Mouse (Mus musculus): ENCODE measurements at regions not wholly inside any gene's neighbourhood (a gene's known extent, or its start where the extent isn't known, plus 50 kb on each side); places are given as distances from the start of the nearest gene placed in this dataset.

- Histone ChIP-seq H3K4me1 (ENCODE audit: control insufficient read depth, insufficient read depth, low read length) (no peaks in the 10 kb centered on the region), H3K36me3 (ENCODE audit: control insufficient read depth, insufficient read depth, low read length) (no peaks in the 10 kb centered on the region), H3K4me3 (ENCODE audit: insufficient read depth, low read depth, low read length) (no peak overlapping the region), H3K27me3 (replicated peaks; ENCODE audit: control insufficient read depth, insufficient read depth, low read length) (no peaks in the 10 kb centered on the region), H3K27ac (ENCODE audit: insufficient read depth, low read depth, low read length) (no peak overlapping the region)
- 51% methylated on average over 4 of the region's 4 CpGs for WGBS
- DNase-seq, result no peak
- no peak for TF ChIP-seq CTCF (conservative IDR thresholded peaks at IDR 0.05; ENCODE audit: insufficient read depth, insufficient read length, low read depth, low read length)
Measured at GRCm38 (mm10) chr9:101807249-101807648, 54.4 kb upstream of the 9630041A04Rik start.

- H3K36me3 ChIP-seq (ENCODE audit: control insufficient read depth, insufficient read depth, low read length), result no peaks in the 10 kb centered on the region
- no peak for DNase-seq
- 32% methylated on average over 1 of the region's 1 CpGs for WGBS
Measured at GRCm38 (mm10) chr9:101796718-101797117, 64.9 kb upstream of the 9630041A04Rik start.

GRCm38 (mm10) chr9:101796063-101796462 lies 65.6 kb upstream of the 9630041A04Rik start:
- Histone ChIP-seq H3K36me3 (ENCODE audit: control insufficient read depth, insufficient read depth, low read length) (no peaks in the 10 kb centered on the region), H3K4me3 (ENCODE audit: insufficient read depth, low read depth, low read length) (no peak overlapping the region), H3K27ac (ENCODE audit: insufficient read depth, low read depth, low read length) (no peak overlapping the region), H3K4me1 (ENCODE audit: control insufficient read depth, insufficient read depth, low read length) (no peaks in the 10 kb centered on the region), H3K27me3 (replicated peaks; ENCODE audit: control insufficient read depth, insufficient read depth, low read length) (no peaks in the 10 kb centered on the region)
- TF ChIP-seq CTCF (conservative IDR thresholded peaks at IDR 0.05; ENCODE audit: insufficient read depth, insufficient read length, low read depth, low read length) (no peak), POLR2A (IDR thresholded peaks at IDR 0.05; ENCODE audit: low read depth, low read length) (no peak)
- no peak for DNase-seq
- WGBS, result 72% methylated on average over 4 of the region's 4 CpGs

More at GRCm38 (mm10) chr9:101796718-101797117, 64.9 kb upstream of the 9630041A04Rik start:
- Histone ChIP-seq H3K4me1 (ENCODE audit: control insufficient read depth, insufficient read depth, low read length) (no peaks in the 10 kb centered on the region), H3K4me3 (ENCODE audit: insufficient read depth, low read depth, low read length) (no peak overlapping the region), H3K27ac (ENCODE audit: insufficient read depth, low read depth, low read length) (no peak overlapping the region), H3K27me3 (replicated peaks; ENCODE audit: control insufficient read depth, insufficient read depth, low read length) (no peaks in the 10 kb centered on the region)
- no peak for TF ChIP-seq CTCF (conservative IDR thresholded peaks at IDR 0.05; ENCODE audit: insufficient read depth, insufficient read length, low read depth, low read length)
- TF ChIP-seq POLR2A (IDR thresholded peaks at IDR 0.05; ENCODE audit: low read depth, low read length), result no peak

- 74% methylated on average over 2 of the region's 2 CpGs for WGBS
- no peak for DNase-seq
- no peaks in the 10 kb centered on the region for H3K4me1 ChIP-seq (ENCODE audit: control insufficient read depth, insufficient read depth, low read length)
- no peak overlapping the region for H3K27ac ChIP-seq (ENCODE audit: insufficient read depth, low read depth, low read length)
- no peak for TF ChIP-seq CTCF (conservative IDR thresholded peaks at IDR 0.05; ENCODE audit: insufficient read depth, insufficient read length, low read depth, low read length)
- no peak for TF ChIP-seq POLR2A (IDR thresholded peaks at IDR 0.05; ENCODE audit: low read depth, low read length)
- H3K4me3 ChIP-seq (ENCODE audit: insufficient read depth, low read depth, low read length), result no peak overlapping the region
- H3K36me3 ChIP-seq (ENCODE audit: control insufficient read depth, insufficient read depth, low read length), result no peaks in the 10 kb centered on the region
- H3K27me3 ChIP-seq (replicated peaks; ENCODE audit: control insufficient read depth, insufficient read depth, low read length), result no peaks in the 10 kb centered on the region
Measured at GRCm38 (mm10) chr9:101795436-101795835, 66.2 kb upstream of the 9630041A04Rik start.

GRCm38 (mm10) chr9:101790936-101791335 lies 70.7 kb upstream of the 9630041A04Rik start:
- no peak for DNase-seq
- 47% methylated on average over 1 of the region's 1 CpGs for WGBS

GRCm38 (mm10) chr9:101740949-101741605 lies 120.6 kb upstream of the 9630041A04Rik start:
- no peak overlapping the region for H3K4me3 ChIP-seq (ENCODE audit: insufficient read depth, low read depth, low read length)
- 44% methylated on average over 10 of the region's 10 CpGs for WGBS
- H3K36me3 ChIP-seq (ENCODE audit: control insufficient read depth, insufficient read depth, low read length), result no peaks in the 10 kb centered on the region

More at GRCm38 (mm10) chr9:101790936-101791335, 70.7 kb upstream of the 9630041A04Rik start:
- H3K4me3 ChIP-seq (ENCODE audit: insufficient read depth, low read depth, low read length), result no peak overlapping the region
- no peaks in the 10 kb centered on the region for H3K27me3 ChIP-seq (replicated peaks; ENCODE audit: control insufficient read depth, insufficient read depth, low read length)
- H3K27ac ChIP-seq (ENCODE audit: insufficient read depth, low read depth, low read length), result no peak overlapping the region
- TF ChIP-seq CTCF (conservative IDR thresholded peaks at IDR 0.05; ENCODE audit: insufficient read depth, insufficient read length, low read depth, low read length) (no peak), POLR2A (IDR thresholded peaks at IDR 0.05; ENCODE audit: low read depth, low read length) (no peak)
- H3K4me1 ChIP-seq (ENCODE audit: control insufficient read depth, insufficient read depth, low read length), result no peaks in the 10 kb centered on the region
- no peaks in the 10 kb centered on the region for H3K36me3 ChIP-seq (ENCODE audit: control insufficient read depth, insufficient read depth, low read length)

GRCm38 (mm10) chr9:101739322-101739721 lies 122.3 kb upstream of the 9630041A04Rik start:
- H3K4me1 ChIP-seq (ENCODE audit: control insufficient read depth, insufficient read depth, low read length), result no peaks in the 10 kb centered on the region
- DNase-seq, result no peak
- H3K4me3 ChIP-seq (ENCODE audit: insufficient read depth, low read depth, low read length), result no peak overlapping the region
- no peaks in the 10 kb centered on the region; the same call in 1 of the 2 replicates for H3K27me3 ChIP-seq (replicated peaks; ENCODE audit: control insufficient read depth, insufficient read depth, low read length)
- no peaks in the 10 kb centered on the region for H3K36me3 ChIP-seq (ENCODE audit: control insufficient read depth, insufficient read depth, low read length)
- no peak for TF ChIP-seq CTCF (conservative IDR thresholded peaks at IDR 0.05; ENCODE audit: insufficient read depth, insufficient read length, low read depth, low read length)
- H3K27ac ChIP-seq (ENCODE audit: insufficient read depth, low read depth, low read length), result no peak overlapping the region
- WGBS, result 30% methylated on average over 10 of the region's 10 CpGs

More at GRCm38 (mm10) chr9:101740949-101741605, 120.6 kb upstream of the 9630041A04Rik start:
- no peak for DNase-seq
- no peak overlapping the region for H3K27ac ChIP-seq (ENCODE audit: insufficient read depth, low read depth, low read length)
- H3K27me3 ChIP-seq (replicated peaks; ENCODE audit: control insufficient read depth, insufficient read depth, low read length), result no peaks in the 10 kb centered on the region
- TF ChIP-seq CTCF (conservative IDR thresholded peaks at IDR 0.05; ENCODE audit: insufficient read depth, insufficient read length, low read depth, low read length) (no peak), POLR2A (IDR thresholded peaks at IDR 0.05; ENCODE audit: low read depth, low read length) (no peak)
- H3K4me1 ChIP-seq (ENCODE audit: control insufficient read depth, insufficient read depth, low read length), result no peaks in the 10 kb centered on the region
